Mouse (Mus musculus): ENCODE data around the gene Carmil1.

GRCm38 (mm10) chr13:24001081-24001480, 279.5 kb downstream of the Carmil1 start:
- TF ChIP-seq CTCF (IDR thresholded peaks at IDR 0.05; ENCODE audit: low read depth) = no peak
- TF ChIP-seq EP300 (IDR thresholded peaks at IDR 0.05; ENCODE audit: low read depth) = no peak

All from liver, postnatal 0 days (tissue).